Mouse (Mus musculus): ENCODE results near the gene Psmb10. TPM values are rescaled to one million over a fixed set of nuclear protein-coding genes. Genes with fewer than 3 reads are reported as not detected.

Gene Psmb10
- total and polyA plus RNA-seq, 3 experiments = 136 to 228 (median 227) TPM

DNA sequence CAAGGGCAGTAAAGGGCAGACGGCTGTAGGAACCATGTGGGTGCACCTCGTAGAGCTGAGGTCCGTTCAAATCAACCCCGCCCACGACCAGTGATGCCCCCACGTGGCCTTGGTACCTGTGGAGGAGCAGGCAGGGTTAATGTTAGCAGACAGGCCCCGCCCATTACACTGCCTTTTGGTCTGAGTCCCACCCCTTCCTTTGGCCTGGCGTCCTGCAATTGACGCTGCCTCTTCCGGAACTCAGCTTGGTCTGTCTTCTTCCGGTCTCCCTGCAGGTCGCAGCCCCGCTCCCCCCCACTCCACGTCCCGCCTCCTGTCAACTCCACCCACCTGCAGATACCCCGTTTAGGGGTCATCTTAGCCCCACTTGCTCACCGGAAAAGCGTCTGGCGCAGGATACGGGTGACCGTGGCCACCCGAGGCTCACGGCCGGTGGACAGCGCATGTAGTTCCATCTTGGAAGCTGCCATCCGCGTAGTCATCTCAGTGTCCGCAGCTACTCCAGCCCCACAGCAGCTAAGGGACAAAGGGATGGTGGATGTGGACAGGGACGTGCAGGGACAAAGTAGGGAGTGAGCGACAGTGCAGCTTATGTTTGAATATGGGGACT lies 1.3 kb downstream of the Psmb10 start (continued):
- TF ChIP-seq MAZ (IDR thresholded peaks at IDR 0.05; ENCODE audit: low read depth, low read length) (peak; percentile 77; the same call in 1 of the 2 replicates), MEF2A (IDR thresholded peaks at IDR 0.05; ENCODE audit: borderline replicate concordance, low read depth, low read length) (peak; percentile 30; the same call in 1 of the 2 replicates), IRF4 (IDR thresholded peaks at IDR 0.05; ENCODE audit: low read depth, low read length) (no peak), TCF12 (IDR thresholded peaks at IDR 0.05; ENCODE audit: low read depth, low read length) (peak; percentile 69; the same call in 1 of the 2 replicates)

GRCm38 (mm10) chr8:105935863-105936603 lies 2.2 kb downstream of the Psmb10 start:
- Histone ChIP-seq H3K27me3 (replicated peaks) (no peaks in the 10 kb centered on the region), H3K9me3 (replicated peaks; ENCODE audit: low read length) (no peaks in the 10 kb centered on the region), H3K79me2 (replicated peaks; ENCODE audit: control insufficient read depth, extremely low read depth, insufficient read depth, poor library complexity, severe bottlenecking) (no peaks in the 10 kb centered on the region), H3K27ac (ENCODE audit: insufficient read depth, low read depth) (no peak overlapping the region), H3K4me1 (ENCODE audit: control insufficient read depth in 1 of 2, insufficient read depth in 2 of 2) (peaks cover 3 to 32% of the 10 kb centered on the region in 2 experiments; a peak in 3 of 4 replicates), H3K4me2 (ENCODE audit: insufficient read depth, low read depth, poor library complexity, severe bottlenecking) (peak overlapping the region; percentile 58), H3K9ac (ENCODE audit: insufficient read depth, low read depth) (peak overlapping the region; percentile 66; the same call in 1 of the 2 replicates), H3K36me3 (replicated peaks in 1 of 2; ENCODE audit: control insufficient read depth in 1 of 2, insufficient read depth in 1 of 2, low read length in 1 of 2) (peaks cover 14 to 57% of the 10 kb centered on the region in 2 experiments), H3K4me3 (replicated peaks in 1 of 3; ENCODE audit: low read depth in 2 of 3, low read length in 2 of 3, poor library complexity in 1 of 3) (peak overlapping the region; percentile 85 to 96 (median 92))
- DNase-seq (ENCODE audit: extremely low read depth) = no peak
- in situ Hi-C loops (cut with MboI; ENCODE audit: low pct_ligation_motif_present, low pct_unique_long_range_greater_than_20kb, low sequenced_read_pairs) = loop anchor here (5.0 kb wide), 1 partner anchor 44 kb away; the partner anchor contains the start of gene Nrn1l
- dilution Hi-C loops (cut with MboI; ENCODE audit: extremely low pct_ligation_motif_present, extremely low pct_unique_long_range_greater_than_20kb, low sequenced_read_pairs) = no loop called here
- no peak for TF ChIP-seq JUN (IDR thresholded peaks at IDR 0.05; ENCODE audit: insufficient read depth, low read depth, low read length)
- no peak for TF ChIP-seq NELFE (IDR thresholded peaks at IDR 0.05; ENCODE audit: low read depth, low read length)
- no peak for TF ChIP-seq RAD21 (IDR thresholded peaks at IDR 0.05; ENCODE audit: low read depth, low read length)
- TF ChIP-seq SIN3A (IDR thresholded peaks at IDR 0.05; ENCODE audit: low read length) = no peak
- no peak for TF ChIP-seq ZMIZ1 (IDR thresholded peaks at IDR 0.05; ENCODE audit: low read depth, low read length)
- no peak for TF ChIP-seq SMC3 (IDR thresholded peaks at IDR 0.05; ENCODE audit: low read depth, low read length)
- TF ChIP-seq IRF4 (IDR thresholded peaks at IDR 0.05; ENCODE audit: low read depth, low read length) = no peak

DNA sequence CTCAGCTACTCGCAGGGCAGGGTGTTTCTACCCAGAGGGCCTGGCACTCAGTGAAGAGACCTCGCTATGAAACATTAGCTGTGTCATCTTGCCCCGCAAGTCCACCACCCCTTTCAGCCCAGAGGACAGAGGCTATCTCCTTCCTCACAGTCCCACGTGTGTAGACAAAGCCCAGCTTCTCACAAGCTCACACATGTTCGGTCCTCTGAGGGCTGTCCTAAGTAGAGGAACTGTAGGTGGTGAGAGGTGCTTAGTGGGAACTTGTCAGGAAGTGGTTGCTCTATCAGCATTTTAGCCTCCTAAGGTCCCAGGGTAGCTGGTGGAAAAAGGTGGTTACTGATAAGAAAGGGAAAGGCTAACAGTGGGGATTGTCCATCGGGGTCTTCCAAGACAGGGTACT lies 3.1 kb downstream of the Psmb10 start:
- Histone ChIP-seq H3K9me3 (replicated peaks; ENCODE audit: low read length) (no peaks in the 10 kb centered on the region), H3K4me1 (ENCODE audit: control insufficient read depth in 1 of 2, insufficient read depth in 2 of 2) (peaks cover 3 to 35% of the 10 kb centered on the region in 2 experiments; a peak in 3 of 4 replicates), H3K27ac (ENCODE audit: insufficient read depth, low read depth) (no peak overlapping the region), H3K27me3 (replicated peaks) (no peaks in the 10 kb centered on the region), H3K9ac (ENCODE audit: insufficient read depth, low read depth) (no peak overlapping the region), H3K36me3 (replicated peaks in 1 of 2; ENCODE audit: control insufficient read depth in 1 of 2, insufficient read depth in 1 of 2, low read length in 1 of 2) (peaks cover 18 to 66% of the 10 kb centered on the region in 2 experiments), H3K4me2 (ENCODE audit: insufficient read depth, low read depth, poor library complexity, severe bottlenecking) (no peak overlapping the region), H3K4me3 (replicated peaks in 1 of 3; ENCODE audit: low read depth in 2 of 3, low read length in 2 of 3, poor library complexity in 1 of 3) (no peak overlapping the region), H3K79me2 (replicated peaks; ENCODE audit: control insufficient read depth, extremely low read depth, insufficient read depth, poor library complexity, severe bottlenecking) (no peaks in the 10 kb centered on the region)
- TF ChIP-seq MAZ (IDR thresholded peaks at IDR 0.05; ENCODE audit: low read depth, low read length) (no peak), MEF2A (IDR thresholded peaks at IDR 0.05; ENCODE audit: borderline replicate concordance, low read depth, low read length) (no peak), JUN (IDR thresholded peaks at IDR 0.05; ENCODE audit: insufficient read depth, low read depth, low read length) (no peak), CHD1 (IDR thresholded peaks at IDR 0.05; ENCODE audit: low read depth, low read length) (no peak), SIN3A (IDR thresholded peaks at IDR 0.05; ENCODE audit: low read length) (no peak), E2F4 (IDR thresholded peaks at IDR 0.05; ENCODE audit: insufficient replicate concordance, low read depth, low read length) (no peak), MAFK (IDR thresholded peaks at IDR 0.05; ENCODE audit: insufficient replicate concordance, low read length) (no peak), MYC (IDR thresholded peaks at IDR 0.05; ENCODE audit: low read depth, low read length) (no peak), TBP (conservative IDR thresholded peaks at IDR 0.05; ENCODE audit: low read depth, low read length) (no peak), NELFE (IDR thresholded peaks at IDR 0.05; ENCODE audit: low read depth, low read length) (no peak), RCOR1 (conservative IDR thresholded peaks at IDR 0.05; ENCODE audit: low read depth, low read length) (no peak), ZKSCAN1 (IDR thresholded peaks at IDR 0.05; ENCODE audit: borderline replicate concordance, low read depth, low read length) (no peak), POLR2AphosphoS2 (IDR thresholded peaks at IDR 0.05; ENCODE audit: low read depth, low read length) (no peak), PAX5 (IDR thresholded peaks at IDR 0.05; ENCODE audit: low read length) (no peak), ZC3H11A (IDR thresholded peaks at IDR 0.05; ENCODE audit: low read depth, low read length) (no peak), MXI1 (IDR thresholded peaks at IDR 0.05; ENCODE audit: low read depth, low read length) (no peak)
- in situ Hi-C loops (cut with MboI; ENCODE audit: low pct_ligation_motif_present, low pct_unique_long_range_greater_than_20kb, low sequenced_read_pairs) (loop anchor here (5.0 kb wide), 1 partner anchor 43 kb away; the partner anchor contains the start of gene Nrn1l), dilution Hi-C loops (cut with MboI; ENCODE audit: extremely low pct_ligation_motif_present, extremely low pct_unique_long_range_greater_than_20kb, low sequenced_read_pairs) (no loop called here)
- no peak for DNase-seq (ENCODE audit: extremely low read depth)
